Mouse (Mus musculus) left cerebral cortex, adult 18-20 months (tissue): ENCODE measurements at regions not wholly inside any gene's neighbourhood (a gene's known extent, or its start where the extent isn't known, plus 50 kb on each side); places are given as distances from the start of the nearest gene placed in this dataset.
A peak's percentile ranks its signal among the peaks of the same experiment; 100 is the strongest.

Experiments used
- DNase-seq, 2 experiments: peaks; one replicate each; pipeline ENCODE4 v3.0.0; 2021 to 2022; ENCODE audit warnings: low spot score in 2 of 2, mixed read lengths in 1 of 2

DNA sequence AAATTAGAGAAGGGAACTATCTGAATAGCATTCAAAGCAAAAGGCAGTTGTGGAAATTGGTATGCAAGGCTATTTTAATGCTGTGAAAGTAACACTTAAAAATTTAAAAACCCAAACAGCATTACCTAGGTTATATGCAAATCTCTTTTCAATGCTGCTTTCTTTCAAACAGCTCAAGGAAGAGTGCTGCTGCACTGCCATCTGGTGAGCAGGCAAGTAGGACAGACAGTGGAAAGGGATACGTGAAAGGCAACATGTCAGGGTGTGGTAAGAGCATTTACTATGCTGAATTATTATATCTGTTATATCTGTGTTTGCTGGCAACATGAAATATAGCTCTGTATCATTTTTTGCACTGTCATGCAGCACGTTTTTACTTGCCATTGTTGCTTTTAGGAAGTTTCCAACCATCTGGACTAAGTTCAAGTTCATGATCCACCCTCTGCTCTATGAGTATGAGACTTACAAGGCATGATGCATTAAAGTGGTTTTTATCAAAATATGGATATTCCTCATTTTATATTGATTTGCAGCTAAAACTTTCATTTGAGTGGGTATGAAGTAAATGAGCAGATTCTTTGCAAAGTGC lies 1223.0 kb downstream of the Dnajb9 start:
- DNase-seq, result peak; percentile 34 to 64

DNA sequence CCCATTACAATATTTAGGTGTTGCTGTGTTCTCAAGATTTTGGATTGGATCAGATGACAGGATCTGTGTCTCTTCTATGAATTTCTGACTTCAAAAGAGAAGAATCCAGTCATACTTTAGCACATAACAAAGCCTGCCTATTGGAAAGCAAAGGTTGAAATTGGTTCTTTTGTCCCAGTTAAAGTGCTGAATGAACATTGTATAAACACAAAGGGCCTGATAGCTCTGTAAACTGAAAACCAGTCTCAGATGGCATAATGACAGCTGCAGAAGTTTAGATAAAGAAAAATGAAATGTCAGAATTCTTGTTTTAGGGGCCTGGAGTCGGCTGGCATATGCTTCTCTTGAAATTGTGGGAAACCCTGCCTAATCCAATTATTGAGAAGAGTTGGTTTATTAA lies 1223.6 kb downstream of the Dnajb9 start:
- no peak for DNase-seq

DNA sequence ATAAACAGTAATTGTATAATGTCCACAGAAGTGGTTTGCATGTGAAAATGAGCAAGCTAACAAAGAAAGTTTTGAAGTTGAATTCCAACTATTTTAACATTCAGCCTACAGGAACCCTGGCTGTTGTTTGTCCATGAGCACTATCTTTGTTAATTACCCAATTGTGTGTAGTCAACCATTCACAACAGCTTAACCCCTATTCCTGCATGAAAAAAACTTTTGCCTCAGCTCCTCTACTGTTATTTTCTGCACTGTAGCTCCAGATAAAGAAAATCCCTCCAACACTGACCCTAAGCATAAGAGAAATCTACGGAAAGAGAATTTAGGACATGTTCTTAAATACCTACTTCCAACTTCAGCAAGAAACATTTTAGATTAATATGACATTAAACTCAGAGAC lies 1224.0 kb downstream of the Dnajb9 start:
- DNase-seq, result no peak

DNA sequence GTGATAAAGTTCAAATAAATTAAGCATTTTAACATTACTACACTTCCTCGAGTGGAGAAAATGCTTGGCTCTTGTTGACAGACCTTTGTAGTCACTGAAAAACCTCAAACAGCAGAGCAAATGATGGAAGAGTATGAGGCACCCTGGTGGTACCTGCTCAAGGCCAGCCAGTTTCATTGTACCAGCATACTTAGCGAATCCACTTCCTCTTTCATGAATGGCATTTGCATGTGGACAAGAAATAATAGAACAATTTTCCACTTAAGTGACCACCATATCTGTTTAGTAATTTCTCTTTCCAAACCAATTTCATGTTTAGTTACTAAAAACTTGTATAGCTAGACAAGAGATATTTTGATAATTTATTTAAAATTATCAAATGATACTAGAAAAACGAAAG lies 1231.3 kb downstream of the Dnajb9 start:
- DNase-seq, result no peak

DNA sequence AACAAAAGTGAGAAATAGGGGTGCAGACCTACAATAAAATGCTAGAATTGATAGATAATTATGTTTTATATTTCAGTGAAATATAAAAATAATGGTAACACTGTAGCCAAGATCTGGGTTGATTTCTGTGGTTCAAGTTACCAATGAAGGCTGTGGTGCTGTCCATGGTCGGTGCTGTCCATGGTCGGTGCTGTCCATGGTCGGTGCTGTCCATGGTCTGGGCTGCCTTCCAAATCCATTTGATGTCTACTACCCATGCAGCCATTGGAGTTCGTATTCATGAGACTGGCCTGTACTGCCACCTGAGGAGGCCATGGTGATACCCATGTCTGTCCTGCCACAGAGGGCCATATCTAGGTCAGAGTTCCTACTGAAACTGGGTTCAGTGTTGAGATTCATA lies 1237.4 kb downstream of the Dnajb9 start:
- DNase-seq, result no peak

DNA sequence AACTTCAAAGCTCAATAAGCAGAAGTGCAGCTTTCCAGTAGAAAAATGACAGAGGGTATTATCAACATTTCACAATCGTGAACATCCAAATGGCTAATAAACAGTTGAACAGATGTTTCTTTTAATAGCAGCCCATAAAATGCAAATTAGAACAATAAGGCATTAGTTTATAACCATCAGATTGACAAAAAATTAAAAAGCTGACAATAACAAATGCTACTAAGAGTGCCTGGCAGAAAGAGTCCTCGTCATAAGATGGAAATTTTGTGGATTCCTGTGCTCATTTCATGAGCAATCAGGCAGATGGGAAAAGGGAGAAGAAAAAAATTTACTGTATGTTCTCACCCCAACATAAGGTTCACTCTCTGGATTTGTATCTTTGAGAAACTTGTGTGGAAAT lies 1248.6 kb downstream of the Dnajb9 start:
- DNase-seq, result no peak

DNA sequence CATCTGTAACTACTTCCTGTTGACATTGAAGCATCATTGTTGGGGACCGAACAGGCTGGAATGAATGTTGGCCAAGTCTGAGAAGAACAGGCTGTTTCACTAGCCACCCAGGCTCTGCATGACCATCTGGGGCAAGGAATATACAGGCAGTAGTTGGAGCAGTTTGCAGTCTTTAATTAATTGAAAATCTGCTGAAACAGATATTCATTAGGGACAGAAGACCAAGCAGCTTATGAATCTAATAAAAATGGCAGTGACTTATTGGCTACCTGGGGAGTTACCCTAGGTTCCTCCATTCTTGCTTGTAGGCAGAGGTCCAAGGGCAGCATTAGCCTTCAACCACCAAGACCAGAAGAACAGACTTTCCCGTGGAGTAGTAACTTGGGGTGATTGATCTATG lies 1262.2 kb downstream of the Dnajb9 start:
- no peak for DNase-seq

DNA sequence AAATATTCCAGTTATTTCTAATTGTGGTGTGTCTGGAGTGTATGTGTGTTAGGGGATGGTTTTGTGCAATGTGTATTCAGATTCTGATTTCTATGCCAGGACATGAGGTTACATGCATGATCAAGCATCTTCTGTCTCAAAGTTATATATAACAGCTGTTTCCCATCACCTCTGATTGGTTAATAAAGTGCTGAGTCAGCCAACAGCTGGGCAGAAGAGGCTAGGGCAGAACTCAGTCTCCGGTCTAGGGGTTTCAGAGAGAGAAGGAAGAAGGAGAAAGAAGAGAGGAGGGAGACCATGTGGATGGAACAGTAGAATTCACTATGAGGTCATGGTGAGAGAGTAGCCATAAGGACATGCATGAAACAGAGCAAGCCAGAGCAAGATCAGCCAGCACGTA lies 1295.8 kb downstream of the Dnajb9 start:
- DNase-seq, result no peak
